Mouse (Mus musculus) activated CD4-positive, CD25-positive, alpha-beta regulatory T cell (primary cell): ENCODE results near the gene Pafah1b3. TPM values are rescaled to one million over a fixed set of nuclear protein-coding genes. Genes with fewer than 3 reads are reported as not detected.

Source experiments
- polyA plus RNA-seq, 2 experiments: library from polyadenylated mRNA; unstranded; fragments of 100-300 nt; shearing (Covaris generic); gene quantifications; one replicate each; pipeline ENCODE4 v1.2.1; 2017

The Pafah1b3 gene
- 10 to 100 TPM; 25.9 to 42.4 TPM for polyA plus RNA-seq

DNA sequence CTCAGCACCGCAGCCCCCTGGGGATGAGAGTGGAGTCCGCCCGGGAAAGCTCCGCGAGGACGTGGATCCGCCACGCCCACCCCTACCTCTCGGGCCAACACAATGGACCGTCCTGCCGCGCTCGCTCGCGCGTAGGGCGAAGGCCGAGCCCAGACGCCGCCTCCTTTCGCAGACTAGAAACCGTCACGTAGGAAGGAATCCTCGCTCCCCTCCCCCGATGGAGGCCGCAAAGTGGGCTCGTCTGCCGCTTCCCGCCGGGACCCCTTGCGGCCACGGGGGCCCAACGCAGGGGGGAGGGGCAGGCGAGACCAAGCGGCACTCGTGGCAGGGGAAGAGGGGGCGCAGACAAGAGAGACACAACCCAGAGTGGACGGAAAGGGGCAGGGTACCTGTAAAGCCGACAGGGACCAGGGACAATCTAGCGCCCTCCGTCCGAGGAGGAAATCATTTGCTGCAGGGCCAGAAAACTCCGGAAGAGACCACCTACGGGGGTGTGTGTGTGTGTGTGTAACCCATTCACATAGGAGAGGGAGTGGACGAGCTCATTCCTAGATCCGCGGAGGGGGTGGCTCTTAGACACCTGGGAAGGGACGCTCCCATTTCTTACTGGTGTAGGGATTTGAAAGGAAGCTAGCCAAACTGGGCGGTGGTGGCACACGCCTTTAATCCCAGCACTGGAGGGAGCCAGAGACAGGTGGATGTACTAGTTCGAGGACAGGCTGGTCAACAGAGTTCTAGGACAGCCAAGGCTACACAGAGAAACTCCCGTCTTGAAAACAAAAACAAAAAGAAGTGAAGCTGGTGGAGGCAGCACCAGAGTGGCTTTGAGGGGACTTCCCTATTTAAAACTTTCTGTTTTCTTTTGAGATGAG, at the start of gene Pafah1b3:
Pafah1b3 (minus strand) TSS at position 533 of the 872 bp plus-strand sequence.

DNA sequence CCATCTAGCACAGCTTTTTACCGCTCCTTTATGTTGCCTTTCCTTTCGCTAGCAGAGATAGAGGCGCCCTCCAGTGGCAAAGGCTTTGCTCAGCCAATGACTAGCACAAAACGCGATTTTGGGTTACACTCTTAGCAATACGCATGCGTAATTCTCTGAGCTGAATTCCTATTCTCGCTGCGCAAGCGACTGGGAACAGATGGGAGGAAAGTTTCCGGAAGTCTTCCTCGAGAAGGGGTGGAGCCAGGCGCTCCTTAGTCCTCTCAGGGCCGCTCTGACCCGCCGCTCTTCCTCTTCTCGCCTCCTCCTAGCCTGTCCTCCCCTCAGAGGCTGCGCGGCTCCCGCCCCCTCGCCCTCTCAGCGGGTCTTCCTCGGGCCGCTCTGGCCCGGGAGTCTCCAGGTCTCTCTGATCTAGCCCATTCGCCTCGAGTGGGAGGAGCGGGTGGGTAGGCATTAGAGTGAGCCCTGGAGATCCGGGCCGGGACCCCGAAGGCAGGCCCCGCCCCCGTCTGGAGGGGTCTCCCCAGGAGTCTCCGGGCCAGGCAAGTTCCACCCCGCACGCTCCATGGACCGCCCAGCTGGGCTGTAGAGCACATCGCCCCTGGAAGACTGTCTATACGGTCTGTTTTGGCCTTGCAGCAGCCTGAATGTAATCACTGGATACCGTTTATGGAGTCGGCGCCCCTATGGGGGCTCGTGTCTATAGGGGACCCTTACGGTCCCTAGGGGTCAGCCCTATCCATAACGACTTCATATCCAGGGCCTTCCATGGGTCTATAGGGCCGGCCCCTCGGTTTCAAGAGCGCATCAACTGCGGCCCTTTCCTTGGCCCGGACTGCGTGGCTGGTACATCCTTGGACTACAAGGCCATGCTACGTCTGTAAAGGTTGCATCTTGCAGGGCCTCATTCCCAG, 19.0 kb upstream of the Pafah1b3 start, which contains the start of gene Megf8:
Megf8 (plus strand) TSS at position 633 of the 914 bp plus-strand sequence.

DNA sequence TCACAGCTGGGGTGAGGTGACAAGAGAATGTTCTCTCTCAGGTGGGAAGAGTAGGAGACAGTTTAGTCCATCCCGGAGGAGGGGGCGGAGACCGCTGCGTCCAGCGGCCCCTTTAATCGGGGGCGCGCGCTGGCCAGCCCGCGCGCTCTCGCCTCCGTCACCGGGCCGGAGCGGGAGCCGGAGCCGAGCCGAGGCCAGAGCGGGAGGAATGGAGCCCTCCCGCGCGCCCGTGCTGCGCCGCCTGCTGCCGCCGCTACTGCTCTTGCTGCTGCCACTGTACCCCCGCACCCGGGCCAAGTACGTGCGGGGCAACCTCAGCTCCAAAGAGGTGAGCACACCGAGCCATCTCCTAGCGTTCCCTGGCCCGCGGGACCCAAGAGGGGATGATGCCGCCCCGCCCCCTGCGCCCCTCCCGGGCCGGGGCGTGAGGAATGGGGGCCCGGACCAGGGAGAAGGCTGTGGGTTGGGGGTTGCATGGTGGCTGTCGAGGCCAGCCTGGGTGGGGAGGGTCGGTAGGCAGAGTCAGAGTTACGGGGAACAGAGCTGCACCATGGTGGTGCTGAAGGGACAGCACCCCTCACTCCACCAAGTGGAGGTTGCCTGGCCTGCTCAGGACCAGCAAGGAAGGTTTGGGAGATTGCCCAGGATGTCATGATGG, 8.3 kb upstream of the Pafah1b3 start, which contains the start of gene Tmem145:
Tmem145 (plus strand) TSS at position 151 of the 658 bp plus-strand sequence.

DNA sequence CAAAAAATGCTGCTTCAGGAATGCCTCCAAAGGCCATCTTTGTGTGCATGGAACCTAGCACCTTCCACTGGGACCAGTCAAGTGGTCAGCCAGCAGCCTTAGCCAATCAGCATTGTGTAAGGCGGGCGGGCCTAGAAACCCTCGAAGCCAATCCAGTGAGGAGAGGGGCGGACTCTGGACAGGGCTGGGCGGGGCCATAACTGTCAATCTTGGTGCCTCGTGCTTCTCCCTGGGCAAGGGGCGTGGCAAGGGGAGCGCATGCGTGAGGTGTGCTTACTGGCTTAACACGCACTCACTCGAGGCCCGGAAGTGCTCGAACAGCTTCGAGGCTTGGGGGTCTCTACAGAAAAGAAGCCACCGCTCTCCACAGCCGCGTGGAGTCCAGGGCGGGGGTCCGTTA, 3.3 kb upstream of the Pafah1b3 start, which contains the start of gene Prr19:
Prr19 (plus strand) TSS at position 349 of the 400 bp plus-strand sequence.

DNA sequence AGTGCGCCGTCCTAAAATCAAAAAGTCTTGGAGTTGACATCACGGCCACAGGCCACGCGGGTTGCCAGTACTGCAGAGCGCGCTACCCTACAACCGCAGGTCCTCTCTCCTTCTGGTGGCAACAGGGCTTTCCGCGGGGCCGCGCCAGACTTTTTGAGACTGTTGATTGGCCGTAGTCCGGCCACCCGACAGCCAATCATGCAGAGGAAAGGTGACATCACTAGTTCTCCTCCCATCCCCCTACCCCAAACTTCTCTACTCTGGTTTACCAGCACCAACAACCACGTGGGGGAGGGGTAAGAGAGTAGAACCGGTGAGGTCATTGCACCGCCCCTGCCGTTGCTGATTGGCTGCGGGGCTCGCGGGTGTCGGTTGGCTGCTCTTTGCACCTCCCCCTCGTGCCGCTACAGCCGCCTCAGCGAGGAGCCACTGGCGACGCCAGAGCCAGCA, 30.5 kb downstream of the Pafah1b3 start, which contains the start of gene Cic:
Cic (plus strand) TSS at position 404 of the 450 bp plus-strand sequence.

DNA sequence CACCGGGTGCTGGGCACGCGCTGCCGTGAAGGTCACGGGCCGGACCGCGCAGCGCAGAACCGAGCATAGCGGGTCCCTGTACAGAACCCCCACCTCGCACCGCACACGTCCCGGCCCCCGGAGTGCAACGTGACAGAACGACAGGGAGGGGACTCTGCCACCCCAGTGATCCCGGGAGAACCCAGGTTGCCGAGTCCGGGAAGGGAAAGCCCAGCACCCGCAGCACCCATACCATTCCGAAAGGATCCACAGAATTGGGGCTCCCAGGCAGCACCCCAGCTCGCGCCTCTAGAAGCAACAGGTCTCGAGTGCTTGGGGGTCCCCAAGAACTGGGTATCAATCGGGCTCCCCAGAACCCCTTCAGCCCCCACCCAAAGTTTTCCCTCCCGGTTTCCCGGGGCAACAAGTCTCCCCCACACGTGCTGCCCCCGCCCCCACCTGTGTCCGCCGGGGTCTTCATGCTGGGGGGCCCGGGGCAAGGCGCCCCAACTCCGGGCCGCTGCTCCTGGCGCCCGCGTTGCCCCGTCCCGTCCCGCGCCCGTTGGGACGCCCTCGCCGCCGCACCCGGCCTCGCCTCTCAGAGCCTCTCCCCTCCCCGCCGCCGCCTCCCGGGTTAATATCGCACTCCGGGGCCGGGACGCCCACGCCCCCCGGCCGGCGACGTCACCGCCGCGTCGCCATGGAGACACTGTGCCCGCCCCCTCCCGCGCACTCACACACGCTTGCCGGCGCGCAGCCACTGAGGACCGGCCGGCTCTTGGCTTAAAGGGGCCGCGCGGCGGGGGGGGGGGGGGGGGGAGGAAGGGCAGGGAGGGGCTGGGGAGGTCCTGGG, 47.4 kb downstream of the Pafah1b3 start, which contains the start of gene Erf:
Erf (minus strand) TSS at position 621 of the 832 bp plus-strand sequence.

Other genes with a start within 250 kb of the Pafah1b3 start
- 1 to 10 TPM; 5.9 to 7.7 TPM for gene Grik5, start 225.6 kb downstream of the Pafah1b3 start, polyA plus RNA-seq
- 10 to 100 TPM; 17.5 to 28.2 TPM for gene Zfp574, start 225.4 kb downstream of the Pafah1b3 start, polyA plus RNA-seq
- 10 to 100 TPM; 73.9 to 77.6 TPM for gene Pou2f2, start 118.3 kb downstream of the Pafah1b3 start, polyA plus RNA-seq
- gene Dedd2, start 77.4 kb downstream of the Pafah1b3 start, polyA plus RNA-seq: 10 to 100 TPM; 66.7 to 85.6 TPM
- gene Zfp526, start 76.6 kb downstream of the Pafah1b3 start, polyA plus RNA-seq: 1 to 10 TPM; 2.6 to 3.3 TPM
- 10 to 100 TPM; 83.3 to 91.6 TPM for gene Gsk3a, start 60.1 kb downstream of the Pafah1b3 start, polyA plus RNA-seq
- 1 to 10 TPM; 1.9 to 2.6 TPM for gene Erf, start 47.2 kb downstream of the Pafah1b3 start, polyA plus RNA-seq
- gene Cic, start 30.3 kb downstream of the Pafah1b3 start, polyA plus RNA-seq: 10 to 100 TPM; 35.1 to 35.4 TPM
- gene Prr19, start 3.4 kb upstream of the Pafah1b3 start, polyA plus RNA-seq: not detected
- under 1 TPM in 1 of 2 experiments, not detected in 1; 0.12 TPM for gene Tmem145, start 8.1 kb upstream of the Pafah1b3 start, polyA plus RNA-seq
- under 1 TPM; 0.06 to 0.11 TPM for gene Megf8, start 19.2 kb upstream of the Pafah1b3 start, polyA plus RNA-seq
- not detected for gene Cnfn, start 71.7 kb upstream of the Pafah1b3 start, polyA plus RNA-seq
- 10 to 100 TPM; 11.6 to 13.0 TPM for gene Lipe, start 100.7 kb upstream of the Pafah1b3 start, polyA plus RNA-seq
- not detected for gene Cxcl17, start 114.9 kb upstream of the Pafah1b3 start, polyA plus RNA-seq
- gene Ceacam1, start 179.6 kb upstream of the Pafah1b3 start, polyA plus RNA-seq: 1 to 10 TPM in 1 of 2 experiments, under 1 TPM in 1; 0.97 to 2.0 TPM
- not detected for gene Ceacam2, start 241.9 kb upstream of the Pafah1b3 start, polyA plus RNA-seq